Mouse (Mus musculus) heart, embryonic 14.5 days (tissue): ENCODE results near the gene Gkn3. TPM values are rescaled to one million over a fixed set of nuclear protein-coding genes. Genes with fewer than 3 reads are reported as not detected.
A peak's percentile ranks its signal among the peaks of the same experiment; 100 is the strongest.

ENCODE experiments used
- ATAC-seq: fragments of 200-750 bp; cut with Nextera tagmentation; 2 replicates; pipeline ENCODE4 v1.8.0; 2017; ENCODE audit warnings: low read depth, moderate TSS enrichment; ENCODE audit not compliant: insufficient number of reproducible peaks, insufficient read depth, low FRiP score
- H3K27ac ChIP-seq, 2 experiments: fragments of 200-500 bp in 1 of 2; fragments of 300-500 bp in 1 of 2; sonication (generic) in 1 of 2; replicated peaks in 1 of 2; 2 replicates each; pipeline ENCODE4 v1.5.1; 2012 to 2014; ENCODE audit warnings: low read depth in 2 of 2, low read length in 2 of 2, control low read depth in 1 of 2, mild to moderate bottlenecking in 1 of 2, mixed read lengths in 1 of 2; ENCODE audit not compliant: control insufficient read depth in 1 of 2, insufficient read depth in 1 of 2
- H3K27me3 ChIP-seq: fragments of 300-500 bp; sonication (generic); 2 replicates; pipeline ENCODE4 v1.6.1; 2014; ENCODE audit warnings: mild to moderate bottlenecking, low read length, control low read depth; ENCODE audit not compliant: control insufficient read depth, insufficient read depth
- H3K36me3 ChIP-seq: fragments of 300-500 bp; sonication (generic); 2 replicates; pipeline ENCODE4 v1.6.1; 2014; ENCODE audit warnings: mild to moderate bottlenecking, control low read depth, low read length, mixed read lengths; ENCODE audit not compliant: control insufficient read depth, insufficient read depth
- H3K4me1 ChIP-seq, 2 experiments: fragments of 200-500 bp in 1 of 2; fragments of 300-500 bp in 1 of 2; sonication (generic) in 1 of 2; 2 replicates each; pipeline ENCODE4 v1.6.1; 2012 to 2014; ENCODE audit warnings: low read length in 2 of 2, control low read depth in 1 of 2, mixed read lengths in 1 of 2; ENCODE audit not compliant: control insufficient read depth in 2 of 2, insufficient read depth in 2 of 2
- H3K4me2 ChIP-seq: fragments of 300-500 bp; sonication (generic); 2 replicates; pipeline ENCODE4 v1.6.1; 2014; ENCODE audit warnings: mild to moderate bottlenecking, low read length
- H3K4me3 ChIP-seq, 2 experiments: fragments of 200-500 bp in 1 of 2; fragments of 300-500 bp in 1 of 2; sonication (generic) in 1 of 2; 2 replicates each; pipeline ENCODE4 v1.5.1; 2012 to 2014; ENCODE audit warnings: low read length in 2 of 2, mild to moderate bottlenecking in 2 of 2, control low read depth in 1 of 2, low read depth in 1 of 2, moderate library complexity in 1 of 2; ENCODE audit not compliant: control insufficient read depth in 1 of 2, insufficient read depth in 1 of 2
- H3K9ac ChIP-seq: fragments of 300-500 bp; sonication (generic); 2 replicates; pipeline ENCODE4 v1.6.1; 2014; ENCODE audit warnings: mild to moderate bottlenecking, low read length
- H3K9me3 ChIP-seq: fragments of 300-500 bp; sonication (generic); 2 replicates; pipeline ENCODE4 v1.6.1; 2016; ENCODE audit warnings: low read length, control low read depth; ENCODE audit not compliant: control insufficient read depth
- WGBS: fragments of 180-500 bp; shearing (Covaris S2); extraction: QIAGEN DNeasy Blood & Tissue Kit; methylation state at CpG from one replicate; pipeline ENCODE4 v1.1.7; 2014; 5-methylcytosine and 5-hydroxymethylcytosine counted together
- polyA plus RNA-seq: library from polyadenylated mRNA; unstranded; fragments of >200 nt; fragmentation: Nextera tagmentation; extraction: Ambion mirVana; gene quantifications from 2 replicates; pipeline ENCODE4 v1.2.1, GENCODE M21; 2014

Gene Gkn3
- polyA plus RNA-seq, 1 experiment from 2014 or later: 1.1 TPM

DNA sequence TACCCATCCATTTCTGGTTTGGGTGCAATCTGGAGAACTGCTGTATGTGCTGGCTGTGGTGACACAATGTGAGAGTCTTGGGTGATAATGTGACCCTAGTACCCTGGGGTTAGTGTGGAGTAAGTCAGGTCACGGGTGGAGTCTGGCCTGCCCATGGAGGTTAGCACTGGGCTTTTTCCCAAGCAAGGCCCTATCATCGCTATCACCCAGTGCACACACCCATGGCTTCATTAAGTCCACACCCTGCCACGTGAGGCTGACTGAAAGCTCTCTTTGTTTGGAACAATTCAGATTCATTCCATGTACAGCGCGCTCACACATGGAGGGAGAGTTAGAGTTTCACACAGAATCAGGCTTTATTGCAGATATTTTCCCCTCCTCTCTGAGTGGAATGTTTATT lies 34.3 kb downstream of the Gkn3 start:
- WGBS: 62% methylated on average over 5 of the region's 5 CpGs
- Histone ChIP-seq H3K4me3 (no peak overlapping the region), H3K27me3 (no peaks in the 10 kb centered on the region), H3K9ac (no peak overlapping the region), H3K9me3 (no peaks in the 10 kb centered on the region), H3K4me2 (no peak overlapping the region), H3K27ac (no peak overlapping the region), H3K4me1 (no peaks in the 10 kb centered on the region), H3K36me3 (no peaks in the 10 kb centered on the region)
- ATAC-seq: no peak

- Histone ChIP-seq H3K4me1 (no peaks in the 10 kb centered on the region), H3K36me3 (no peaks in the 10 kb centered on the region), H3K4me3 (no peak within 1 kb of the TSS), H3K4me2 (no peak within 1 kb of the TSS), H3K9ac (no peak within 1 kb of the TSS), H3K27ac (no peak within 1 kb of the TSS), H3K9me3 (no peaks in the 10 kb centered on the region), H3K27me3 (peaks cover 6% of the 10 kb centered on the region; the same call in 1 of the 2 replicates)
- 81% methylated on average over 8 of the region's 8 CpGs for WGBS
- no peak for ATAC-seq
These were observed 37.9 kb downstream of the Gkn3 start, which contains the start of gene Gkn1 for GRCm38 (mm10) chr6:87350829-87351228. Gene Gkn1, minus strand, starts transcription at chr6:87350942.

GRCm38 (mm10) chr6:87335935-87336295 lies 52.8 kb downstream of the Gkn3 start:
- peaks cover 4 to 8% of the 10 kb centered on the region in 2 experiments; a peak in 3 of 4 replicates for H3K4me1 ChIP-seq
- peaks cover 6% of the 10 kb centered on the region for H3K27me3 ChIP-seq
- H3K9ac ChIP-seq: no peak overlapping the region
- 36% methylated on average over 6 of the region's 6 CpGs for WGBS
- H3K27ac ChIP-seq: no peak overlapping the region
- H3K36me3 ChIP-seq: no peaks in the 10 kb centered on the region
- no peak for ATAC-seq
- no peaks in the 10 kb centered on the region for H3K9me3 ChIP-seq
- H3K4me3 ChIP-seq: no peak overlapping the region
- peak overlapping the region; percentile 78 for H3K4me2 ChIP-seq

DNA sequence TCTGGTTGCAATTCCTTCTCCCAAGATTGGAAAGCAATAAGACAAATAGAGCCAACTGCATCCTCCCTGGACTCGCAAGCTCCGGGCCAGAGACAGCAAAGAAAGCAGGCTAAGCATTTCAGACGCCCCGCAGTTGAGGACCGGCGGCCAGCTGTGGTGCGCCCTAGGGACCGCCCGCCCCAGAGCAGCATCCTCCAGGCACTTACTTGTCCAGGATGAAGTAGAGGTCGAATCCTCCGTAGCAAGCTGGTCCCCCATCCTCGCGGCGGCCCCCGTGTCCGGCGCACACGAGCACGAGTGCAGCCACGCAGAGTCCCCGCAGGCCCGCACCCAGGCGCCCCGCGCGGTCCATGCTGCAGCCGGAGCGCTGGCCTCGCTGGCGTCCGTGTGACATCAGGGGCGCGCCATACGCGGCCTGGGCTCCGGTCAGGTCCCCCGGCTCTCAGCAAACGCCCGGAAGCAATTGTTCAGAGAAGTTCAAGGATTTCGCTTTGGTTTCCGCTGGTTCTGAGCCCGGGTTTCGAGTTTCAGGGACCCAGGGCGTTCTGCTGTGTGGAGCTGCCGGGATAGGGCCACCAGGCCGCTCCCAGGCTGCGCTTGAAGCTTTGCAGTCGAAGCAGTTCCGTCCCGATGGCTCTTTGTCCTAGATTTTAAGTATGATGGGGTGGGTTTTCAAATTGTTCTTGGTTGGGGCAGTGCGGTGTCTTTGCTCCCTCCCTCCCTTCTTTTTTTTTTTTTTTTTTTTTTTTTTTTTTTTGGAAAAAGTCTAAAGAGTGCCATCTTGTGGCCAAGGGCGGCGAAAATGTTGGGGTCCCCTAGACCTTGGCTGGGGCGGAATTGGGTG lies 53.4 kb downstream of the Gkn3 start, which contains the start of gene Antxr1:
Gene Antxr1 (minus strand): TSS at position 731 of the 844 bp plus-strand sequence.
- peak within 1 kb of the TSS; percentile 78 for H3K4me2 ChIP-seq
- no peaks in the 10 kb centered on the region for H3K36me3 ChIP-seq
- WGBS: 1% methylated on average over 54 of the region's 54 CpGs
- peak within 1 kb of the TSS; percentile 57 to 73 for H3K4me3 ChIP-seq
- peaks cover 4 to 8% of the 10 kb centered on the region in 2 experiments; a peak in 3 of 4 replicates for H3K4me1 ChIP-seq
- peaks cover 6% of the 10 kb centered on the region for H3K27me3 ChIP-seq
- peak within 1 kb of the TSS; percentile 74 for H3K9ac ChIP-seq
- H3K27ac ChIP-seq: peak within 1 kb of the TSS; percentile 63 to 71
- ATAC-seq: peak; percentile 35; the same call in 1 of the 2 replicates
- H3K9me3 ChIP-seq: no peaks in the 10 kb centered on the region

DNA sequence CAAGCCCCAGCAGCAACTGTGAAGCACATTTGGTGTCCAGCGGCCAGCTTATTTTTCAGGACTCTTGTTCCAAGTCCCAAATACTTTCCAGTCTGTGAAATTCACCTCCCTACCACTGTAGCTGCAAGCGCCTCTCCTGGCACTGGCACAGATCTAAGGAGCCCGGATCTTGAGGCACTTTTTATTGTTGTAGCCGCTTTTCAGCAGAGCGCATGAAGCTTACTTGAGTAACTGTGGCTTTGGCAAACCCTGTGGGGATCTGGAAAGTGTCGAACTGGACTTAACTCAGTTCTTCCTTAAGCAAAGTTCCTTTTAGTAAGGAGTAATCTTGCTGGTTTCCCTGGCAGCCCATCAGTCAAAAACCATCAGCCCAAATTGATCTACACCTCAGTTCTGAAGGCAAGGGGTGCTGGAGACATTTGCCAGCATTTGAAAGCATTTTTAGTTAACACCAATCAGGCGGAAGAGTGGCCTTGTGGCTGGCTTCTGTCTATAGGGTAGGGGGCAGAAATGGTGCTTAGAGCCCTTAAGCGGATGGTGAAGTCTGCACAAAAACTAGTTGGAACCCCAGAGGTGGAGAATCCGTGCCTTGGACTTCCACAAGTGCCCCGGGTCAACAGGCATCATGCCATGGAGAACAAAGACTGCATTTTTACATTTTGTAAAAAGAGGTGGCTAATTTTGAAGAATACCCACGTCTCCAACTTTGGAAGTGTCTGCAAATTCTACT lies 54.2 kb downstream of the Gkn3 start:
- Histone ChIP-seq H3K4me3 (peak overlapping the region; percentile 57 to 73), H3K9me3 (no peaks in the 10 kb centered on the region), H3K27me3 (peaks cover 6% of the 10 kb centered on the region), H3K4me1 (peaks cover 10 to 15% of the 10 kb centered on the region in 2 experiments), H3K27ac (peak overlapping the region; percentile 63 to 71), H3K4me2 (peak overlapping the region; percentile 78), H3K9ac (peak overlapping the region; percentile 74), H3K36me3 (no peaks in the 10 kb centered on the region)
- no peak for ATAC-seq
- 30% methylated on average over 11 of the region's 11 CpGs for WGBS

Other genes starting within 250 kb of the Gkn3 start
- 5.5 and 6.5 TPM in 2 replicates for gene Antxr1, start 53.1 kb downstream of the Gkn3 start, polyA plus RNA-seq
- gene Gkn1, start 38.0 kb downstream of the Gkn3 start, polyA plus RNA-seq: not detected in 2 replicates
- not detected in 2 replicates for gene Gkn2, start 15.6 kb downstream of the Gkn3 start, polyA plus RNA-seq
- gene Bmp10, start 40.1 kb upstream of the Gkn3 start, polyA plus RNA-seq: 6.1 and 8.3 TPM in 2 replicates
- gene Arhgap25, start 144.3 kb upstream of the Gkn3 start, polyA plus RNA-seq: 3.9 and 4.3 TPM in 2 replicates
- gene Prokr1, start 201.8 kb upstream of the Gkn3 start, polyA plus RNA-seq: 1.2 and 1.5 TPM in 2 replicates